Mouse (Mus musculus) G1E (cell line): ENCODE measurements around the gene Rbl2.

Source experiments
- CTCF ChIP-seq: IDR thresholded peaks from 2 replicates; pipeline ENCODE4 v1.5.1; 2012; ENCODE audit warnings: low read depth, low read length, inconsistent platforms, mixed read lengths
- GATA1 ChIP-seq: IDR thresholded peaks from 2 replicates; pipeline ENCODE4 v1.6.1; 2012; ENCODE audit warnings: borderline replicate concordance, low read length, inconsistent platforms, mixed read lengths
- GATA2 ChIP-seq: IDR thresholded peaks from 2 replicates; pipeline ENCODE4 v1.6.1; 2012; ENCODE audit warnings: low read depth, low read length, inconsistent platforms, borderline replicate concordance
- TAL1 ChIP-seq: conservative IDR thresholded peaks from 2 replicates; pipeline ENCODE4 v1.6.1; 2012; ENCODE audit warnings: low read depth, low read length, inconsistent platforms, mixed read lengths

- TF ChIP-seq GATA2 (no peak), GATA1 (no peak), CTCF (no peak), TAL1 (no peak)
Measured at GRCm38 (mm10) chr8:91059086-91059578, 10.7 kb upstream of the Rbl2 start.
